Mouse (Mus musculus) olfactory bulb, adult 2 months (tissue): ENCODE results near the gene Hrc.

Experiments
- CTCF ChIP-seq: fragments of 200-500 bp; IDR thresholded peaks from 2 replicates; pipeline ENCODE4 v1.5.1; 2012; ENCODE audit warnings: low read depth, mild to moderate bottlenecking, low read length, moderate library complexity; ENCODE audit not compliant: insufficient read depth
- POLR2A ChIP-seq: fragments of 200-500 bp; IDR thresholded peaks from 2 replicates; pipeline ENCODE4 v1.6.1; 2012; ENCODE audit warnings: mild to moderate bottlenecking, low read depth, low read length, moderate library complexity; ENCODE audit not compliant: insufficient read depth

GRCm38 (mm10) chr7:45341303-45341702 lies 6.2 kb downstream of the Hrc start:
- TF ChIP-seq CTCF, result no peak
- TF ChIP-seq POLR2A, result no peak
